Mouse (Mus musculus) megakaryocyte, embryonic 14.5 days (primary cell): Measurements from ENCODE around the gene Vwa8.

ENCODE experiments used
- FLI1 ChIP-seq: IDR thresholded peaks from 2 replicates; pipeline ENCODE4 v1.6.1; 2012; ENCODE audit warnings: low read length, inconsistent platforms, mixed read lengths
- GATA1 ChIP-seq: IDR thresholded peaks from 3 replicates; pipeline ENCODE4 v1.6.1; 2012; ENCODE audit warnings: mixed read lengths, low read length, inconsistent platforms, borderline replicate concordance

DNA sequence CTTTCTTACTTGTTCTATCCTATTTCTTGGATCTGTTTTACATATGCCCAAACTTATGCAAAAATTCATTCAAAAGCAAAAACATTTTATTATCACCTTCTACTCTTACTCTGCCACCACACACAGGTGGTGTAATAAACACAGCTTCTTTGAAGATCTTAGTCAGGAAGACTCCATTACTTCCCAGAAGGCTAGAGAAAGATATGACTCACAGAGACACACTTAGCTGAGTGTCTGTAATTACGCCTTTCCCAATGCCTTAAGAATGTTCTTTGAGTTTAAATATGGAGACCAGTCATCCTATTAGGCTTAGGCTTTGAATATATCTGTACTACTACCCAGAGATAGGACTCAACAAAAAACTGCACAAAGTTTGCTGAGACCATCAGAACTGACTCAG lies 338.1 kb downstream of the Vwa8 start:
- TF ChIP-seq GATA1 (no peak), FLI1 (no peak)
